Mouse (Mus musculus): Measurements from ENCODE around the gene Serf2. TPM values are rescaled to one million over a fixed set of nuclear protein-coding genes. Genes with fewer than 3 reads are reported as not detected.
A peak's percentile ranks its signal among the peaks of the same experiment; 100 is the strongest.

The Serf2 gene
- 100 to 1,000 TPM; 360 to 469 (median 411) TPM for total RNA-seq (2022)

DNA sequence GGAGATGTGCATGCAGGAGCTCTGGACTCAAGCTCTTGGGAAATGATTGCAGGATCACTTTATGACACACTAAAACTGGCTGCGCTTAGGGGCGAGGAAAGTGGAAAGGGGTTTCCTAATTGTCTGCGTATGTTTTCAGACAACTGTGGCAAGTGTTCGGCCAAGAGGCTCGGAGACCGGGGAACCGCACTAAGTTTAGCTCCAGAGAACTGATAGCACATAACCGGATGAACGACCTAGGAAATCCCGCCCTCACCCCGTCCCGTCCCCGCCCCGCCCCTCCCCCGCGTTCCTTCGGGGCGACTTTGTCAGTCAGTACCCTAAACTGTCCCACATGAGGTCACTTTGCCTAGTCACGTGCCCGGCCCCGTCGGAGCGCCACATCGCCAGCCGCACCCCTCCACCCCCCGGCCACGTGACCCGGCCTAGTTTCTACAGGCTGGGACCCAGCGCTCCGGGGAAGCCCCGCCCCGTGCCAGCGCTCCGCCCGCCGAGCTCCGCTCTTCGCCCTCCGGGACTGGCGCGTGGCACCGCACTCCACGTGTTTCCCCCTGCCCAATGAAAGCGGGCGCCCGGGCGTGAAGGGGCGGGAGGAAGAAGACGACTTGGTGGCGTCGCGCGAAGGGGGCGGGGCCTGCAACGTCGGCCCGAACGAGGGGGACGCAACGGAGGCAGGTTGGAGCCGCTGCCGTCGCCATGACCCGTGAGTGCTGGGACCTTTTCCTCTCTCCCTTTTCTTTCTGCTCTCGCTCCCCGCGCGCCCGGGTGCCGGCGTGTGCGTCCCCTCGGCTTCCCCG lies at the start of gene Serf2:
TSS of gene Serf2 (plus strand) at position 457 of the 797 bp plus-strand sequence.
- DNase-seq (ENCODE audit: low spot score): peak; percentile 99

DNA sequence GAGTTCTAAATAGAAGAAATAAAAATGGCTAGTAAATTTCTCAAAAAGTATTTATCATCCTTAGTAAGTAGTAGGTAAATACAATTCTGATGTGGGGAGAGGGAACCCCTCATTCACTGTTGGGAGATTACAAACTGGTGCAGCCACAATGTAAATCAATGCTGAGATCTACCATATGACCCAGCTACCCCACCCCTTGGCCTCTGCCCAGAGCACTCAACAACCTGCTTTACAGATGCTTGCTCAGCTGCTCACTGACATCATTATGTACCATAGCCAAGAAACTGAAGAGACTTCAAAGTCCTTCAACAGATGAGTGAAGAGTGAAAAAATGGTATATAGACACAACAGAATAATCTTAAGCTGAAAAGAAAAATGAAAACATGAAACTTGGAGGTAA lies 45.7 kb upstream of the Serf2 start:
- DNase-seq (ENCODE audit: low spot score): no peak

DNA sequence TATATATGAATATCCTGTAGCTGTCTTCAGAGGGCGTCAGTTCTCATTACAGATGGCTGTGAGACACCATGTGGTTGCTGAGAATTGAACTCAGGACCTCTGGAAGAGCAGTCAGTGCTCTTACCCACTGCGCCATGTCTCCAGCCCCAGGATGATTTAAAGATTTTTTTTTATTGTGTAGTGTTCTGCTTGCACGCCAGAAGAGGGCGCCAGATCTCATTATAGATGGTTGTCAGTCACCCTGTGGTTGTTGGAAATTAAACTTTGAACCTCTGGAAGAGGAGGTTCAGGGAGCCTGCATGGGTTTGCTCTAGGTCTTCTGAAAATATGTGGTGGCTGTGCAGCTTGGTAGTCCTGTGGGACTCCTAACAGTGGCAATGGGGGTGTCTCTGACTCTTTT lies 40.8 kb upstream of the Serf2 start:
- no peak for DNase-seq (ENCODE audit: low spot score)

DNA sequence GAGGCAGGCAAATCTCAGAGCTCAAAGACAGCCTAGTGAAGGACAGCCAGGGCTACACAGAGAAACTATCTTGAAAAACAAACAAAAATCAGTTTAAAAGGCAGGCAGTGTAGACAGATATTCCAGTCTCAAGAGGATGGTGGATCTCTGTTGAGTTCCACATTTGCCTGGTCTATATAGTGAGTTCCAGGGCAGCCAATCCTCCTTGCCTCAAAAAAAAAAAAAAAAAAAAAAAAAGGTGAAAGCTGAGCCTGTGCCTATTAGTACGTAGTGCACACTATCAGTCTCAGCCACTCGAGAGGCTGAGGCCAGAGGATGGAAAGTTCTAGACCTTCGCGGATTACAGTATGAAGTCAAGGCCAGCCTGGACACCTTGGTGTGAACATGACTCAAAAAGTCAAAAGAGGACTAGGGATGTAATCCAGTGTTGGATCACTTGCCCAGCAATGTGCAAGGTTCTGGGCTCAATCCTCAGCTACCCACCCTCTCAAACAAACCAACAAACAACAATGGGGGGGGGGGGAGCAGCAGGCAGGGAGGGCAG lies 36.1 kb upstream of the Serf2 start:
- DNase-seq (ENCODE audit: low spot score): no peak

DNA sequence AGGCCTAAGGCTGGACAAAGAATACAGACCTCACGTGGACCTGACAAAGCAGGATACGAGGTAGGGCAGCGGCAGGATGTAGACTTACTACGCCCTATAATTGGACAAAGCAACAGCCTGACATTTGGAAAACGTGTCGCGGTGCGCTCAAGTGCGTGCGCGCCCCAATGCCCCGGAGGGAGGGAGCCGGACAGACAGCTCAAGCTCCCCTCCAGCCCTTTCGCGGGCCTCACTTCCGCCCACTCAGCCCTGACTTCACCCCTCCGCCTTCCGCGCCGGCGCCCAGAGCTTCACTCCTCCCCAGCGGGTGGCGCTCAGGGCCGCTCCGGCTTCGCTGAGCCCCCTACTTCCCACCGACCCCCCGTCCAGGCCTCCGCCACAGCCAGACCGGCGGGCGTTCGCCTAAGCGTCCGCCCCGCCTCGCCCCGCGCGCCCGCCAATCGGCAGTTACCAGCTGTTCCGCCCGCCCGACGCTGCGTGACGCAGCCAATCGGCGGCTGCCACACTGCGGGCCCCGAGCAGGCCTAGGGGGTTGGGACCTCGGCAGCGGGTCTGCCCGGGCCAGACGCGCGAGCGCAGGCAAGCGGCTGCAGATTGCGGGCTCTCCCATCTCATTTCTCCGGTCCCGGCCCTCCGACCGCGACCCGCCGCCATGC lies 35.5 kb upstream of the Serf2 start, which contains the start of the genes Pdia3 and Catsper2:
TSS of gene Pdia3 (plus strand) at position 389 of the 656 bp plus-strand sequence.
TSS of gene Catsper2 (minus strand) at position 406 of the 656 bp plus-strand sequence.
- DNase-seq (ENCODE audit: low spot score): peak; percentile 94

DNA sequence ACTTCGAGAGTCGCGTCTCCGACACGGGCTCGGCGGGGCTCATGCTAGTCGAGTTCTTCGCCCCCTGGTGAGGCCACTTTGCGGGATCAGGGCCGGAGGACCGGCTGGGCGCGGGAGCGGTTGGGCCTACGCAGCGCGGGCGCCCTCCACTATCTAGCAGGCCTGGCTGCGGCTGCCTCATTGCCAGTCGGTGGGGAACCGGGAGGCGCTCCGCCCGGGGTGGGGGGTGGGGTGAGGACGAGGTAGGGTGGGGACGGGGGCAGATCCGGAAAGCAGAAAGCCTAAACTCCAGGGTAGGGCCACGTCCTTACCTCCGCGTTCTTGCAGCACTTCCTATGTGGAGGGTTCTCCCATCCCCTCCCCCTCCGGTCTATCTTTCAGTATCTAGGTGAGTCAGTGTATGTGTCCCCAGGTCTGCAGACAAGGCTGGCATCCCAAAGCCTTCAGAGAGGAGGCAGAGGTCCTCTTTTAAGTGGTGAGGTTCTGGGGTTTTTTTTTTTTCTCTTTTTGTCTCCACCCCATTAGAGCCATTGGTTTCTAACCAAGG lies 34.8 kb upstream of the Serf2 start:
- peak; percentile 24 for DNase-seq (ENCODE audit: low spot score)

DNA sequence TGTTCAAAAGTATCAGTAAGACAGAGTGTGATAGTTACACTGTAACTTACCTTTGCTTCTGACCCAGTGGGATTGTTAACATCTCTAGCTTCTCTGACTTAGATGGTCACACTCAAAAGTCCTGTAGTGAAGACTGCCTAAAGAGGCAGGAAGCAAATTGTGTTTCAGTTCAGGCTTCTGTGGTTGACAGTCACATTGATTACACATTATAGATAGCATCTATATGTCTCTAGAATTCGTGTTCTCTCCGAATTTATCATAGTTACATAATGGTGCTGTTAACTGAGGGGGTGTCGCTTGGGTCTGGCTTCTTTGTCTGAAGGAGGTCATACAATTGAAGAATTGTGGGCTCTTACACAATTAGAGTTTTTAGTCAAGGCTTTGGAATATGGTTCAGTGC lies 33.9 kb upstream of the Serf2 start:
- no peak for DNase-seq (ENCODE audit: low spot score)

DNA sequence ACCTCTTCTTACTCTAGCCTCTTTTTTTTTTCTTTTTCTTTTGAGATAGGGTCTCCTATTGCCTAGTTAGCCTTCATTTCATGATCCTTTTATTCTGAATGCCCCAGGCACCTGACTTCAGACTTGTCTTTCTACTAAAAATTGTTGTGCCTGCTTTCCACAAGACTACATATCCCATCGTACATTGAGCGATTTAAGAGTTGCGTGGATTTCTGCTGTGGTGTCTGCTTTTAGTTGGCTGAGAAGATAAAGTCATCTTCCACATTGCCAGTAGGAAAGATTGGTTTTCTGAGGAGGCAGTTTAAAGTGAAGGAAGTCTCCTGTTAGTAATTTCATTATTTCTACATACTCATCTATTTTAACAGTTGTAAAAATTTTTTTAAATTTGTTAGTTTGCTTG lies 33.4 kb upstream of the Serf2 start:
- DNase-seq (ENCODE audit: low spot score): no peak

DNA sequence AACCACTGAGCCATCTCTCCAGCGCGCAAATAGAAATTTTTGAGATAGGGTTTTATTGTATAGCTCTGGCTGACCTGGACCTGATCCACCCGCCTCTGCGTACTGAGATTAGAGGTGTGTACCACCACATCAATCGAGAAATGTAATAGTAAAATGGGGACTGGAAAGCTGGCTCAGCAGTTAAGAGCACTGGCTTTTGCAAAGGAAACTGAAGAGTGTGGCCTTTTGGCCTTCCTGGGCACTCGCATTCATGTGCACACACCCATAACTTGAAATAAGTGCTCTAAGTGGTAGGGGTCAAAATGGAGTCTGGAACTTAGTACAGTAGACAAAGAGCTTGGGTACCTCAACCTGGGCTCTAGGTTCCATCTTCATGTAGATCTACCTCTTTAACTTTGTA lies 32.6 kb upstream of the Serf2 start:
- DNase-seq (ENCODE audit: low spot score): no peak

DNA sequence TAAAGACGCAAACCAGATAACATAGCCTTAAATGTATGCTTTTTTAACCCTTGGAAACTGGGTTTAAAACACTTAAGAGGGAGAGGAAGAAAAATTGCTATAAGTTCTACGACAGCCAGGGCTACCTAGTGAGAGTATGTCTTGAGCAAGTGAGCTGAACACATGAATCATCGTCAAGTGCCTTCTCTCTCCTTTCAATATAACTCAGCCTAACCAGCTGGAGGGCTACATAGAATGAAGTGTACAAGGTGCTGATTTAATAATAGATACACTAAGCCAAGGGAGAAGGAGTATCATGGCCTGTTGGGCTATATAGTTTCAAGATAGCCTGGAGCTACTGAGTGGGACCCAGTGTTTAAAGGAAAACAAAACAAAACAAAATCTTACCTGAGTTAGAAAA lies 30.5 kb upstream of the Serf2 start:
- no peak for DNase-seq (ENCODE audit: low spot score)

DNA sequence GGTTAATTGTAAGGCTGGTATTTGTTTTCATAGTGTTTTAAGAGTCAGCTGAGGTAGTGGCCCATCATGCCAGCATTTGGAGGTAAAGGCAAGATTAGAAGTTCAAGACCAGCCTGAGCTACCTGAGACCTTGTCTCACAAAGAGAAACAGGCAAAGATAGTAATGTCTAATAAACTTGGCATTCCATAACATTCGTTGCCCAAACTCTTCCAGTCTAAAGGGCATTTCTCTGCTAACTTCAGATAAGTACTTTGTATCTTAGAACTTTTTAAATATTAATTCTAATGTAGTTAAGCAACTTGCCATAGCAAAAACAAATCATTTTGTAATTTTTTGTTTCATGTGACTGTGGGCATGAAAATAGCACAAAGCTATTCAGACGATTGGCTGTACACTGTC lies 25.8 kb upstream of the Serf2 start:
- no peak for DNase-seq (ENCODE audit: low spot score)

DNA sequence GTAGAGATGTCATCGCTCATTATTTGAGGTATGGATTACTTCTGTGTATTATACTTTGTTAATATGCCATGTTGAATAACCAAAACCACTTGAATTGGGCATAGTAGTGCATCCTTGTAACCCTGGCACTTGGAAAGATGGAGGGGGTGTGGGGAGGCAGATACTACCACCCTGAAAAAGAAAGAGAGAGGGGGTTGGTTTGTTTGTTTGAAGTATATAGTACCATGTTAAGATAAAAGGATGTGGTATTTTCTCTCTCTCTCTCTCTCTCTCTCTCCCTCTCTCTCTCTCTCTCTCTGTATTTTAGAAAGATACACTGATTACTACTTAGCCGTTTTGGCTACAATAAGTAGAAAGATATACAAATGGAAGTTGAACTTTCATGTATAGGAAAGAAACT lies 23.1 kb upstream of the Serf2 start:
- no peak for DNase-seq (ENCODE audit: low spot score)

DNA sequence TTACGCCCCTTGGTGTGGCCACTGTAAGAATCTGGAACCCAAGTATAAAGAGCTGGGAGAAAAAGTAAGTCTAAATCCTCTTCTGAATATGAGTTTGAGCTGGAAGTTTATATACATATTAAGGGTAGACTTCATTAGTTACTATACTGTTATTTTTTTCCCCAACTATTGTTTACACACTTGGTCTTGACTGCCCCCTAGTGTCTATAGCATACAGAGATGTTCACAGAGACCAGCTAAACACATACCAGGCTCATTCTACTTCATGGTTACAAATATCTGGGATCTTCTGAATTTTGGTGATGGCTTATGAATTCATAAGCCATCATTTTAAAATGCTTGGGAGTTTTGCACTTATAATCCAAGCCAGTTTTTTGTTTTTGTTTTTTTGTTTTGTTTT lies 14.1 kb upstream of the Serf2 start:
- no peak for DNase-seq (ENCODE audit: low spot score)

DNA sequence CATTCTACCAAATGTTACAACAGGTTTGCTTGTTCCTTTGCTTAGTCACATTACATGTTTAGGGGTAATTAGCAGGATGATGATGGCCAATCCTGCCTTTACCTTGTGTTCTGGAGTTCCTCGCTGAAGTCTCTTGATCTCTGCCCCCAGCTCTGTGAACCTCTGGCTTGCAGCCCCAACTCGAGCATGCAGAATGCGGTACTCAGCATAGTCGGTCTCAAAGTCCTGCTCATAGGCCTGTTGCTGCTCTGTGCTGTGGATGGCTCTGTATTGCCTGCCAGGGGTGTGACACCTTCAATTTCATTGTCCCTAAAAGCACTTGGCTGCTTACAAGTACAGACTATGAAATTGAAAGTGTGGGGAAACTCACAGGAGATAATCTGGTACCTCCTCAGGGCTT lies 9.2 kb upstream of the Serf2 start:
- DNase-seq (ENCODE audit: low spot score): no peak

DNA sequence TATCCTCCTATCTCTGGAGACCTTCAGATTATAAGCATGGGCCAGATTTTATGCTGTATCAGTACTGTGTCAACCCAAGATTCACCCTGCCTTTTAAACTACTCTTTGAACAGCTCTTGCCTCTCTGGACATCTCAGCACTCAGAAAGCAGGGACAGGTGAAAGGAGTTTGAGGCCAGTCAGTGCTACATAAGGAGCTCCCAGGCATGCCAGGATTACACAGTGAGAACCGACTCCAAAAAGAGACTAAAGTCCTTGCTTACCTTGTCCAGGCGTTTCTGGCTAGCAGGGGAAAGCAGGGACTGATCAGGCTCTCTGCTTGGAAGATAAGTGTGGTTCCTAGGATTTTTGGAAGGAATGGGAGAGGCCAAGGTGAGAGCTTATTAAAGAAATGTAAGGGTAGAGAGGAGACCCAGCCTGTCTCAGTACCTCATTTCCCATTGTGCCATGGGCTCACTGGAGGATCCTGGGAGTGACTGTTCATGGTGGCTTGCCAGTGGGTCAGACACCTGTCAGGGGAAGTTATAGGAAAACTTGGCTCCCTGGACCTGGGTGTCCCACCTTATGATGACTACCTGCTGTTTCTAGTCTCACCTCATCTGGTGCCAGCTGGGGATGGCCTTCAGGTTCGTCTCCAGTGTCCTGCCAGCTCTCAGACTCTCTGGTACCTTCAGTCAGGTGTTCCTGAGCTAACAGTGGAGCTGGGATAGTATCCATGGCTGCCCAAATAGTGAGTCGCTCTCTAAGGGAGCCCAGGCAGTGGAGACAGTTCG lies 8.0 kb upstream of the Serf2 start:
- no peak for DNase-seq (ENCODE audit: low spot score)

DNA sequence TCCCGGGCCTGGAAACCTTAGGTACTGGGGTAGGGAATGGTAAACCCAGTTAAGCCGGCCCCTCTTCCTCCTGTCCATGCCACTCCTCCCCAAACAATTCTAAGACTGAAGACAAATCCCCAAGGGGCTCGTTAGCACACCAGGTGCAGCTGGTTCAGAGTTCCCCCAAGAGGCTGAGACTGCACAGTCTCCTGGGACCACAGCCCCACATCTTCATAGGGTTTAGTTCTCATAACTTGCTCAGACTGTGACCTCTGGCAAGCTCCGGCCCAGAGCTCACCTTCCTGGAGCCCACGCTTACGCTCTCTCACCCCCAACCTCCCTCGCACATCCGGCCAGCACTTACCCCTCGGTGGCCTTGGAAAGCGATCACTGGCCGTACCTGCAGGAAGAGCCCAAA lies 7.2 kb upstream of the Serf2 start:
- no peak for DNase-seq (ENCODE audit: low spot score)

DNA sequence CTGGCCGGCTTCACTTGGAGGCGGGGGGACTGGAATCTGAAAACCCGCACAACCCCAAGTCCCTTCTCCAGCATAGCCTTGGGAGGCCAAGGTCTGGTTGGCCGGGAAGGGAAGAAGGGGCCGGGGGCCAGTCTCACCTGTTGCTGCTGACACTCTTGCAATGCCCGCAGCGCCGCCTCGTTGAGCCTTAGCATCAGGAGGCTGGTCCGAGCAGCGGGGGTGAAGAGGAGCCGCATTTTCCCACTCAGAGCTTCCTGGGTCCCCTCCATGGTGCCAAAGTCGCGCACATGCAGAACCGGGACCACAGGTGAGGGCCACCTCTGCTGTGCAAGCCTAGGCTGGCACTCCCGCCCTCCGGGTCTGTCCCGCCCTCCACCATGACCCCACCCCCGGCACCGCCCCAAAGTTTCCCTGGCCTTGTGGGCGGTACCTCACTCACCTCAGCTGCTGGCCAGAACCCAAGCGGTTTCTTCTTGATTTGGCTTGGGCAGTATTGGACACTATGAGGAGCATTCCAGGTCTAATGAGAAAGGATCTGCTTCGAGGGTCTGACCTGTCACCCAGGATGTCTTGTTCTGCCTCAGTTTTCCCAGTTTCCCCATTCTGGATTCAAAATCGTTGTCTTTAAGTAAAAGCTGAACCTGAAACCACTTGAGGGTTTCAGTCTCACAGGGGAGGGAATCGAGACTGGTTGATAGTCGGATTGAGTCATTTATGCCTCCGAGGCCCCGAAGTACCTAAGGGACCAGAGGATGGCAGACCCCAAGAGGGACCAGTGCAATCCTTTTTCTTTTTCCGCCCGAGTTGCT lies 6.5 kb upstream of the Serf2 start:
- peak; percentile 65 for DNase-seq (ENCODE audit: low spot score)

DNA sequence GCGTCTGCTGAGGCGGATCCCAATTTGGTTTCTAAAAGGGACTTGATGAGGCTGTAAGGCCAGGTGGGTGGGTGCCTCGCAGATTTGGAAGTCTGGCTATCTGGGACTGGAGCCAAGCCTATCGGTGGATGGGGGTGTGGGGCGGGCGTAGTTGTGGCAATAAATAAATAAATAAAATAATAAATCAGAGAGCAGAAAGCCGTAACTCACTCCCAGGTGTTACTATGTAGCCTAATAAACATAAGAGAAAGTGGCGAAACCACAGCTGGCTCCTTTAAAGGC lies 6.0 kb upstream of the Serf2 start:
- no peak for DNase-seq (ENCODE audit: low spot score)

DNA sequence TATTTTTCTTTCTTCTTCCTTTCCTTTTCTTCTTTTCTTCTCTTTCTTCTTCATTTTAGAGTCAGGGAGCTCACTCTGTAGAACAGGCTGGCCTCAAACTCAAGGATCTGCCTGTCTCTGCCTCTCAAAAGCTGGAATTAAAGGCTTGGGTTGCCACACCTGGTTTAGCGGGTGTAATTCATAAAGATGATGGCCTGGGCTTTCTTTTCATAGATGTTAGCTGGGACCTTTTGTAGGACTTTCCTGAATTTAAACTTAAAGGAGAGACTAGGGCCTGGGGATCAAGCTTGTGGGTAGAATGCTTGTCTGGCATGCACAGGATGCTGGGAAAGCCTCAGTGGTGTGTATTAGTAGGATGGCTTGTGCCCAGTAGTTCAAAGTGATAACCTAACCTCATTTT lies 4.8 kb upstream of the Serf2 start, which contains the start of gene Ell3:
TSS of gene Ell3 (minus strand) at position 101 of the 400 bp plus-strand sequence.
- no peak for DNase-seq (ENCODE audit: low spot score)

DNA sequence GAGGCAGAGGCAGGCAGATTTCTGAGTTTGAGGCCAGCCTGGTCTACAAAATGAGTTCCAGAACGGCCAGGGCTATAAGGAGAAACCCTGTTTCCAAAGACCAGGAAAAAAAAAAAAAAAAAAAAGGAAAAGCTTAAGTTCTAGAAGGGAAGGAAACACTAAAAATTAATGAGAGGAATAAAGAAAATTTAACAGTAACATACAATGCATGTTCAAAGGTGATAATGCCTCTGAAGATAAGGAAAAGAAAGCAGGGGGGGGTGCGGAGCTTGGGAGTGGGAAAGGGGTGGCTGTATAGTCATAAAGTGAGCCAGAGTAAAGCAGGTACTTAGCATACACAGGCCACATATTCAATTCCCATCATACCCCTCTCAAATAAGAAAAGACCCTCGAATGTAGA lies 3.9 kb upstream of the Serf2 start:
- no peak for DNase-seq (ENCODE audit: low spot score)

DNA sequence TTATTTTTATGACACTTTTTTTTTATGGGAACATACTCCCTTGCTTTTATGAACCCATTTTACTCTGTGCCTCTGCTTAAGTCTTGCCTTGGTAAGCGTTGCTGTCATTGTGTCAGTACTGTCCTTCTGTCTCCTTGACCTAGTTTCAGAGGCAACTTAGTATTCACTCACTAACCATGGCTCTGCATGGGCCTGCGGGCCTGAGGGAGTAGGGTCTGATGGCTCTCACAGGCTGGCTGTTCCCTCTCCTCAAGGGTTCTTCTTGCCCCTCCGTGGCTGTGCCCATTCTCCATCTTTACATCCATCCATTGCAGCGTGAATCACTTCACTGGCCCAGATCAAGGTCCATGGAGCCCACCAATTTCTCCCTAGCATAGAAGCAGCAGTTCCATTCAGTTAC lies 2.5 kb upstream of the Serf2 start:
- DNase-seq (ENCODE audit: low spot score): no peak

All from heart, adult 8-10 months (tissue).